Mouse (Mus musculus) bone marrow, adult 2 months (tissue): ENCODE measurements around the gene Srrm1.

Experiments used
- CTCF ChIP-seq: fragments of 200-500 bp; IDR thresholded peaks from 2 replicates; pipeline ENCODE4 v1.5.1; 2011; ENCODE audit warnings: low read length, control low read depth; ENCODE audit not compliant: control insufficient read depth, insufficient read depth
- POLR2A ChIP-seq: fragments of 200-500 bp; IDR thresholded peaks from 2 replicates; pipeline ENCODE4 v1.6.1; 2011; ENCODE audit warnings: low read depth, mild to moderate bottlenecking, control low read depth, low read length, borderline replicate concordance; ENCODE audit not compliant: control insufficient read depth

- TF ChIP-seq POLR2A = no peak
- no peak for TF ChIP-seq CTCF
Measured at GRCm38 (mm10) chr4:135291199-135291598, 61.9 kb downstream of the Srrm1 start.
